Mouse (Mus musculus): ENCODE data around the gene Chaf1a. TPM values are rescaled to one million over a fixed set of nuclear protein-coding genes. Genes with fewer than 3 reads are reported as not detected.

Gene Chaf1a
- polyA plus RNA-seq (2017; shearing (Covaris generic)) = 1 to 10 TPM in 2 of 3 experiments, under 1 TPM in 1; 0.63 to 3.6 (median 1.3) TPM

DNA sequence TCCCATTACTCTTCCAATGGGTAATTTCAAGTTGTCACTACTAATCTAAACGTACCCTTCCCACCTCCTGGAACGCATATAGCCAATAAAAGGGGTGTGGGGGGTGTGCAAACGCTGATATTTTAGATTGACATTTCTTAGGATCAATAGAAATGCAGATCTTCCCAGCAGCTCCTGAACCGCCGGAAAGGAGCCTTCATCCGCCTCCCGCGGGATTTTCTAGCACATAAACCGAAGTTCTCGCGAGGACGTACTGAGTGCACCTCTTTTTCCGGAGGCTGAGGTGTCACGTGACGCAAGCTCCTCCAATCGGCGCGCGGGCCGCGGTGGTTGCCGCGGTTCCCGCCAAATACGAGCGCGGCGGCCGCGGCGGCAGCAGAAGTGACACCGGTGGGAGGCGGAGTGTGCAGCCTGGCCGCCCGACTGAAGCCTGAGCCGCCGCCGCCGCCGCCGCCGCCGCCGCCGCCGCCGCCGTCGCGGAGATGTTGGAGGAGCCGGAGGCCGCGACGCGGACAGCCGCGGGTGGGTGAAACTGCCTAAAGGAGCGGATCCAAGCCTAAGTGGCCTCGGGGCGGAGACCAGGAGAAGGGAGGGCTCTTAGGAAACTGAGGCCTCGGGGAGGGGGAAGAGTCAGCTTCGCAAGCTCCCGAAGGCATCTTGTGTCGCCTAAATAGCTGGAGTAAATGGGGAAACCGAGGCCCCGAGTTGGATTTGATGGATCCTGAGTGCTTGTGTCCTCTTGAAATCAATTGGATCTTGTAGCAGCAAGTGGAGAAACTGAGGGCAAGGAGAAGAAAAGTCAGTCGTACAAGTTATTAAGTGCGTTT is at the start of gene Chaf1a:
Gene Chaf1a, plus strand, starts transcription at position 410 of the 827 bp plus-strand sequence.
- peak; percentile 71 for ATAC-seq

DNA sequence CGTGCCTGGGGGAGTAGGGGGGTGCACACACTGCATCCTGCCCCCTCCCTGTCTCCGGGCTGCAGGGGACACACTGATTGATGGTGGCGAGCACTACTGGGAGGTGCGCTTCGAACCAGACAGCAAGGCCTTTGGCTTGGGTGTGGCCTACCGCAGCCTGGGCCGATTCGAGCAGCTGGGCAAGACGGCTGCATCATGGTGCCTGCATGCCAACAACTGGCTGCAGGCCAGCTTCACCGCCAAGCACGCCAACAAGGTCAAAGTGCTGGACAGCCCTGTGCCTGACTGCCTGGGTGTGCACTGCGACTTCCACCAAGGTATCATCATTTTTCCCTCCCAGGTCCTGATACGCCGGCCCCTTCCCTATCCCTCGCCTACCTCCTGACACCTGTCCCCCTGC is 44.2 kb upstream of the Chaf1a start:
- ATAC-seq = no peak

GRCm38 (mm10) chr17:55999794-56000499 is 40.3 kb upstream of the Chaf1a start:
- no peak for ATAC-seq

GRCm38 (mm10) chr17:56003000-56003399 is 37.2 kb upstream of the Chaf1a start:
- no peak for ATAC-seq

- no peak for ATAC-seq
Observed at GRCm38 (mm10) chr17:56005415-56006061, 34.7 kb upstream of the Chaf1a start, which contains the start of the genes Stap2 and Mpnd. Gene Stap2 (minus strand): TSS chr17:56005584. Gene Mpnd (plus strand): TSS chr17:56005711.

GRCm38 (mm10) chr17:56006956-56007355 is 33.3 kb upstream of the Chaf1a start:
- ATAC-seq = no peak

DNA sequence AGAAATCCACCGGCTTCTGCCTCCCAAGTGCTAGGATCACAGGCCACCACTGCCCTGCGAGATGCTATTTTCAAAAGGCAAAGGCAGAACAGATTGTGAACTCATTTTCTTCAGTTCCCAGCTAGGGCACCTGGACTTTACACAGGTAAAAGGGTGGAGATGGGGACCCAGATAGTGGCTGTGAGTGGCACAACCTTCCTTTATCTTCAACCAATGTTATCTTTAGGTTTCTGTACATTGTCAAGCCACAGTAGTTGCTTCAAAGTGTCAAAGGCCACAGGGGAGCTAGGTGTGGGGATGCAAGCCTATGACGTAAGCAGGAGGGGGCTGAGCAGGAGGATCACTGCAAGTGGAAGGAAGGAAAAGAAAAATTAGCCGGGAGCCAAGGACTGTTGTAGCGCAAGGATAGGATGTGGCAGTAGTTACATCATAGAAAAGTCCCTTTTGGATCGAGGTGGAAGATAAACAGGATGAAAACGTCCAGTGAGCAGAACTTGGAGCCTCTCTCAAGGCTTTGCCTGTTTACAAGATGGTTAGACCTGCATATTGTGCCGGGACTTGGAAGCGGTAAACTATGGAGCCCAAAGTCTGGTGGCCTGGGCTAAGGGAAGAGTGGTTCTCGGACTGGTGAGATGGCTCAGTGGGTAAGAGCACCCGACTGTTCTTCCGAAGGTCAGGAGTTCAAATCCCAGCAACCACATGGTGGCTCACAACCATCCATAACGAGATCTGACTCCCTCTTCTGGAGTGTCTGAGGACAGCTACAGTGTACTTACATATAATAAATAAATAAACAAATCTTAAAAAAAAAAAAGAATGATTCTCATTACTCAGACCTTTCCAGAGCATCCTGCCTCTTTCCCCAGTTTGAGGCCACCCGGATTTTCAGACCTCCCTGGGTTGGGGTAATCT is 32.5 kb upstream of the Chaf1a start:
- ATAC-seq = peak; percentile 1

DNA sequence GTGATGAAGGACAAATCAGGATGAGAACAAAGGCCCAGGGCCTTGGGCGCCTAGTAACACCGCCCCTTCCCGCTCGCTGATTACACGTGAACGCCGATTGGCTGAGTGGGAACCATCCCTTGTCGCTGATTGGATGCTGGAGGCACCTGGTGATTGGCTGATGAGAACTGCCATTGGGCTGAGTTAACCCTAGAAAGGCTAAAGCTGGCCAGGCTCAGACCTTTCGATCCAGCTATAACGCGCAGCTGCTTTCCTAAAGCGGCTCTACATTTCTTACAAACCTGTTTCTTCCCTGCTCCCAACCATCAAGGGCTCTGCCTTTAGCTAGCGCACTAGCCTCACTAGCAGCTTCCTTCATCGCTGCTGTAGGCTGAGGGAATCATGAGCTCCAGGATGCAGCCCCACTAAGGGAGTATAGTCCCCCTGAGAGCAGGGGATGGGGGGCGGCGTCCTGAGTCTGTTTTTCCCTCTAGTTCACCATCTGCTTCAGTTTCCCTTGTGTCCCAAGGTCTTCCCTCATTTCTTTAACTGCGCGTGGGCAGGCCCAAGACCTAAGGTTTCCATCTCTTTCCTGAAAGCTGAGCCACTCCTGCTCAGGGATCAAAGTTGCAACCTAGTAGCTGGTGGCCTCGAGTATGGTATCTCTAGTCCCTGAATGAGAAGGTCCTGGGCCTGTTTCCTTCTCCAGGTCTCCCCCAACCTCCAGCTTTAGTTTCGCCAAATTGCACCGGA is 31.7 kb upstream of the Chaf1a start:
- ATAC-seq = peak; percentile 88

- ATAC-seq = peak; percentile 85
Observed at GRCm38 (mm10) chr17:56009088-56009961, 30.9 kb upstream of the Chaf1a start.

DNA sequence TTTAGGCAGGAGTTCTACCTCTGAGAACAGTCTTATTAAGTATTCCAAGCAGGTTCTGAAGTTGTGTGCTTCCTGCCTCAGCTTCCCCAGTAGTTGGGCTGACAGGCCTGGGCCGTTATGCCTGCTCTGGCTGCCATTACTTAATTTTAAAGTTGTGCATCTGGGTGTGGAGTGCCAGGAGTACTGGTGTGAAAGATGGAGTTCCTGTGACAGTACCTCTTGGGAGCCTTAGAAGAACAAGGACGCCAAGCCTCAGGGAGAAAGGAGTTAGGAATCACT is 30.3 kb upstream of the Chaf1a start:
- ATAC-seq = no peak

GRCm38 (mm10) chr17:56010255-56010654 is 30.0 kb upstream of the Chaf1a start:
- ATAC-seq = no peak

DNA sequence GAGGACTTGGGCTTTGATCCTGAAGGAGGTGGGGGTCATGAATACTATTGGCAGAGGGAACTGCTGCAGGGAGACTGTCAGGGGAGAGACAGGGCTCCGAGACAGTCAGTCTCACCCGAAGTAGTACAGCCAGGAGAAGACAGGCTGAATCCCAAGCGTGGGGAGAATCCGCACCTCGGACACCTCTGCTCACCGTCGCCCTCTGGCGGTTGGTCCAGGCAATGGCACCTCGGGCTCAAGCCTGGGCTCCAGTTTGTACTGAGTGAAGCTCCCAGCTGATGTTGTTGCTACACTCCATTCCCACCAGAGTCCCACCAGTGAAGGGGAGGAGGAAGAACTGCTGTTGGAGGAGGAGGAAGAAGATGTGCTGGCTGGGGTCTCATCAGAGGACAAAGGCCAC is 29.6 kb upstream of the Chaf1a start:
- no peak for ATAC-seq

- no peak for ATAC-seq
Observed at GRCm38 (mm10) chr17:56011441-56011840, 28.8 kb upstream of the Chaf1a start.

- ATAC-seq = no peak
Observed at GRCm38 (mm10) chr17:56015293-56015692, 24.9 kb upstream of the Chaf1a start.

- no peak for ATAC-seq
Observed at GRCm38 (mm10) chr17:56016382-56016781, 23.9 kb upstream of the Chaf1a start.

- no peak for ATAC-seq
Observed at GRCm38 (mm10) chr17:56016793-56017785, 23.1 kb upstream of the Chaf1a start.

- no peak for ATAC-seq
Observed at GRCm38 (mm10) chr17:56017848-56018247, 22.4 kb upstream of the Chaf1a start.

GRCm38 (mm10) chr17:56018347-56019131 is 21.7 kb upstream of the Chaf1a start:
- ATAC-seq = peak; percentile 51

All from inflammation-experienced regulatory T-cells, adult 6 months (primary cell).